Mouse (Mus musculus): ENCODE results near the gene Myo9a. TPM values are rescaled to one million over a fixed set of nuclear protein-coding genes. Genes with fewer than 3 reads are reported as not detected.
"Not testable (repeated sequence)": the region's sequence is repeated elsewhere in the genome, so short reads cannot be mapped to it uniquely, and the experiment has no call there.

Myo9a gene
- polyA plus RNA-seq, 1 experiment from 2014 or later: 14.1 TPM

DNA sequence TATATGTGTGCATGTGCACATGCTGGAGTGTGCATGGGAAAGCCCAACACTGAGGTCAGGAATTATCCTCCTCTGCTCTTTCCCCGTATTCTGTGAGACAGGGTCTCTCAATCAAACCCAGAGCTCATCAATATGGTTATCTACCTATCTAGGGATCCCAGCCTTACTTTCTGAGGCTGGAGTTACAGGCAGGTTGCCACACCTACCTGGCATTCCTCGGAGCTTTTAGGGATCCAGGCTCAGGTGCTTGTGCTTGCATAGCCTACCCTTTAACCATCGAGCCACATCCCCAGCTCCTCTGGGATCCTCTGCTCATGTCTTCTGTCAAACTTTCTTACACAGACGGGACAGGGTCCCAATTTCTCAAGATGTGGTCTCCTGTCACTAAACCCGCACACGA is 205.8 kb downstream of the Myo9a start:
- 37% methylated on average over 6 of the region's 6 CpGs for WGBS
- ATAC-seq (ENCODE audit: insufficient number of reproducible peaks, low FRiP score, low TSS enrichment, low read depth): no peak
- Histone ChIP-seq H3K9ac (ENCODE audit: low read length) (no peak overlapping the region), H3K4me3 (ENCODE audit: low read depth, low read length) (no peak overlapping the region), H3K27me3 (ENCODE audit: control insufficient read depth, insufficient read depth, low read length) (no peaks in the 10 kb centered on the region), H3K9me3 (ENCODE audit: control insufficient read depth, low read length) (no peaks in the 10 kb centered on the region), H3K4me1 (ENCODE audit: control insufficient read depth, insufficient read depth, low read length) (no peaks in the 10 kb centered on the region), H3K36me3 (ENCODE audit: control insufficient read depth, insufficient read depth, low read length) (no peaks in the 10 kb centered on the region), H3K4me2 (ENCODE audit: low read depth, severe bottlenecking) (no peak overlapping the region), H3K27ac (replicated peaks; ENCODE audit: low read depth, low read length) (no peak overlapping the region)
- no peak for DNase-seq (ENCODE audit: low spot score)

DNA sequence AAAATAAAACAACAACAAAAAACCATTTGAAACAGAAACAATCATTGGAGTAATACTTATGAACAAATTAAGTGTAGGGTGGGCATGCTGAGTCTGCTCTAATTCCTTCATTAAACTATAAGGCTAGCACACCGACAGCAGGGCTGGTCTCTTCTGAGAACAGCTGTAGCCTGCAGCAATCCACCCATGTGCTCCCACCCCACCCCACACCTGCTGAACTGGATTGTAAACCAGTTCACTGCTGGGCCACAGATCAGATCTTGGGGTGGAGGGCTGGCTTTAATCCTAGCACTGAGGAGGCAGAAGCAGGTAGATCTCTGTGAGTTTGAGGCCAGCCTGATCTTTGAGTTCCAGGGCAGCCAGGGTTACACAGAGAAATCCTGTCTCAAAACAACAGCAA is 207.4 kb downstream of the Myo9a start:
- not testable (repeated sequence) for H3K4me1 ChIP-seq (ENCODE audit: control insufficient read depth, insufficient read depth, low read length); H3K27me3 ChIP-seq (ENCODE audit: control insufficient read depth, insufficient read depth, low read length)
- WGBS: 30% methylated on average over 1 of the region's 1 CpGs

DNA sequence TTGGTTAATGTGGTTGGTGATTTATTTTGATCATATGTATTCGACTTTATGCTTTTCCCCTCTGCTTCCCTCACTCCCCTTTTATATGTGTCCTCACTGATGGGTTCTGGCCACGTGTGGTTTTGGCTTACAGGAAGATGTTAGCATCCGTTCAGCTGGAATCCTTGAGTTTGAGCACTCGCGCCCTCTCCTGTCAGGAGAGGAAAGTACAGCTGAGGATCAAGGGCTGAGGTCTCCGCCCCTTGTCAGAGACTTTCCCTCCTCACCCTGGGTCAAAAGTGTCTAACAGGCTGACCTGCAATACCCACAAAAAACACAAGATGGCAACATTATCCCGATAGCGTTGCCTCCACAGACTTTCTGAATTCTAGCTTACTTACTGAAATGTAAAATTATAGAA is 208.6 kb downstream of the Myo9a start:
- H3K27me3 ChIP-seq (ENCODE audit: control insufficient read depth, insufficient read depth, low read length): no peaks in the 10 kb centered on the region
- H3K9ac ChIP-seq (ENCODE audit: low read length): no peak overlapping the region
- 2% methylated on average over 8 of the region's 8 CpGs for WGBS
- no peaks in the 10 kb centered on the region for H3K9me3 ChIP-seq (ENCODE audit: control insufficient read depth, low read length)
- peaks cover under 1% of the 10 kb centered on the region for H3K4me1 ChIP-seq (ENCODE audit: control insufficient read depth, insufficient read depth, low read length)
- H3K36me3 ChIP-seq (ENCODE audit: control insufficient read depth, insufficient read depth, low read length): no peaks in the 10 kb centered on the region
- ATAC-seq (ENCODE audit: insufficient number of reproducible peaks, low FRiP score, low TSS enrichment, low read depth): peak; percentile 57
- H3K27ac ChIP-seq (replicated peaks; ENCODE audit: low read depth, low read length): no peak overlapping the region
- no peak overlapping the region for H3K4me2 ChIP-seq (ENCODE audit: low read depth, severe bottlenecking)
- no peak overlapping the region for H3K4me3 ChIP-seq (ENCODE audit: low read depth, low read length)
- DNase-seq (ENCODE audit: low spot score): peak; percentile 97

More for the DNA sequence above, 207.4 kb downstream of the Myo9a start:
- not testable (repeated sequence) for H3K36me3 ChIP-seq (ENCODE audit: control insufficient read depth, insufficient read depth, low read length); ATAC-seq (ENCODE audit: insufficient number of reproducible peaks, low FRiP score, low TSS enrichment, low read depth); H3K27ac ChIP-seq (replicated peaks; ENCODE audit: low read depth, low read length); H3K4me3 ChIP-seq (ENCODE audit: low read depth, low read length); H3K9ac ChIP-seq (ENCODE audit: low read length); H3K9me3 ChIP-seq (ENCODE audit: control insufficient read depth, low read length); H3K4me2 ChIP-seq (ENCODE audit: low read depth, severe bottlenecking); DNase-seq (ENCODE audit: low spot score)

DNA sequence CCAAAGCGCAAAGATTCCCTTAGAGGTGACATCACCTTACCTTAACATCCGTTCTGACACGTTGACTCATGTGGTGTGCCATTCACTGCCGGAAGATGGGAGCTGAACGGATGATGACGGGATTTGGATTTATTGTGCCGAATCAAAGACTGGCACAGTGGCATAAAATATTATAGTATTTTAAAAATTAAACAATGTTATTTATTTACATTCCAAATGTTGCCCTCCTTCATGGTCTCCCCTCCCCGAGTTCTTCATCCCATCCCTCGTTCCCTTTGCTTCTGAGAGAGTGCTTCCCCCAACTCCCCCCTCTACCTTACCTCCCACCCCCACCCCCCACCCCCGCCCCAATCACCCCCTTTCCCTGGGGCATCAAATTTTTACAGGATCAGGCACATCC is 209.9 kb downstream of the Myo9a start, which contains the start of gene Nr2e3:
Gene Nr2e3, minus strand, starts transcription at position 101 of the 400 bp plus-strand sequence.
- Histone ChIP-seq H3K27ac (replicated peaks; ENCODE audit: low read depth, low read length) (no peak within 1 kb of the TSS), H3K27me3 (ENCODE audit: control insufficient read depth, insufficient read depth, low read length) (no peaks in the 10 kb centered on the region), H3K4me1 (ENCODE audit: control insufficient read depth, insufficient read depth, low read length) (peaks cover 5% of the 10 kb centered on the region), H3K4me2 (ENCODE audit: low read depth, severe bottlenecking) (no peak within 1 kb of the TSS), H3K9me3 (ENCODE audit: control insufficient read depth, low read length) (no peaks in the 10 kb centered on the region), H3K9ac (ENCODE audit: low read length) (no peak within 1 kb of the TSS), H3K36me3 (ENCODE audit: control insufficient read depth, insufficient read depth, low read length) (no peaks in the 10 kb centered on the region), H3K4me3 (ENCODE audit: low read depth, low read length) (no peak within 1 kb of the TSS)
- no peak for ATAC-seq (ENCODE audit: insufficient number of reproducible peaks, low FRiP score, low TSS enrichment, low read depth)
- no peak for DNase-seq (ENCODE audit: low spot score)
- WGBS: 87% methylated on average over 10 of the region's 10 CpGs

DNA sequence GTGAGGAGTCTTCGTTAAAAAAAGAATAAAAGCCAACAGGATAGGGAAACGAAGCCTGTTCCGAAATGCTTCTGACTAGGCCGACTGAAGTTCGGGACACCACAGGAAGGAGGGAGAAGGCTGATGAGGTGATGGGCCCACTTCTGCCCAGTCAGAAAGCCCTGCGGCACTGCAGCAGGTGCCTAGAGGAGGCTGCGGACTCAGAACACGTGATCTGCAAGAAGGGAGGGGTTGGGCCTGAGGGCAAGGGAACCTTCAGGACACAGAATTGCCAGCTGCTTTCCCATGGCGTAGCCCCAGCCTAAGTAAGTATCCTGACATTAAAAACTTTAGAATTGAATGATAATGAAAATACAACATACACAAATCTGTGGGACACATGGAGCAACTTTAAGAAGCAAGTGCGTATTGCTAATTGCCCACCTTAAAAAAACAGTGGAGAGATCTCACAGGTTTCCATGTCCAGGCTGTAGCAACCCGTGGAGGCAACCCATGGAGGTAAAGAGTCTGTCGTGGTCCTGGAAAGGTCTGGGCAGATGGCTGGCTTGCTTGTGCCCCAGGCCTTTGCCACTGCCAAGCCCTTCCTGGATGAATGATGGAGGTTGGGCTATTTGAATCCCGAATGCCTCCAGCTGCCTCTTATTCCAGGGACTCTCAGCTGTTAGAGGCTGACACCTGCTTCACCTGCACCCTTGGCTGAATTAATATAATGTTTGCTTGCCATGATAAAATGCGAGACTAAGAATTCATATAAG is 210.7 kb downstream of the Myo9a start:
- no peak overlapping the region for H3K4me2 ChIP-seq (ENCODE audit: low read depth, severe bottlenecking)
- H3K27ac ChIP-seq (replicated peaks; ENCODE audit: low read depth, low read length): no peak overlapping the region
- no peak overlapping the region for H3K9ac ChIP-seq (ENCODE audit: low read length)
- H3K36me3 ChIP-seq (ENCODE audit: control insufficient read depth, insufficient read depth, low read length): no peaks in the 10 kb centered on the region
- no peak overlapping the region for H3K4me3 ChIP-seq (ENCODE audit: low read depth, low read length)
- H3K9me3 ChIP-seq (ENCODE audit: control insufficient read depth, low read length): no peaks in the 10 kb centered on the region
- H3K27me3 ChIP-seq (ENCODE audit: control insufficient read depth, insufficient read depth, low read length): no peaks in the 10 kb centered on the region
- ATAC-seq (ENCODE audit: insufficient number of reproducible peaks, low FRiP score, low TSS enrichment, low read depth): no peak
- peaks cover 5% of the 10 kb centered on the region for H3K4me1 ChIP-seq (ENCODE audit: control insufficient read depth, insufficient read depth, low read length)
- WGBS: 56% methylated on average over 14 of the region's 14 CpGs
- DNase-seq (ENCODE audit: low spot score): no peak

DNA sequence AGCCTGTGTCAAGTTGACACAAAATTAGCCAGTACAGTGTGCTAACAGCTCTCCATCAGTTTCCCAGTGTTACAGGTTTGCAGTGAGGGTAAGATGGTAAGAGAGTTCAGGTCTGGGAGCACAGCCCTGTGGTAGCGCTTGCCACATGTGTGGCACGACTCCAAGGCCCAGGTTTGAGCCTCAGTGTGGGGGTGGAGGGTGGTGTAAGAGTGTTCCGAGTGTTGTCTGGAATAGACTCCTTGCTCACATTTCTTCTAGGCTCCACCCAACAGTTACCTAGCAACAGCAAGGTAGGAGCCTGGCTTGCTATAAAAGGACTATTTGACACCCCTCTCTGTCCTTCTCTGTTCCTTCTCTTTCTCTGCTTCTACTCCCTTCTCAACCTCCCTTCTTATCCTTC is 213.7 kb downstream of the Myo9a start:
- no peak overlapping the region for H3K4me3 ChIP-seq (ENCODE audit: low read depth, low read length)
- DNase-seq (ENCODE audit: low spot score) (no peak), ATAC-seq (ENCODE audit: insufficient number of reproducible peaks, low FRiP score, low TSS enrichment, low read depth) (peak; percentile 54; the same call in 1 of the 2 replicates)
- no peaks in the 10 kb centered on the region for H3K9me3 ChIP-seq (ENCODE audit: control insufficient read depth, low read length)
- H3K27me3 ChIP-seq (ENCODE audit: control insufficient read depth, insufficient read depth, low read length): no peaks in the 10 kb centered on the region
- no peak overlapping the region for H3K27ac ChIP-seq (replicated peaks; ENCODE audit: low read depth, low read length)
- peaks cover 5% of the 10 kb centered on the region for H3K4me1 ChIP-seq (ENCODE audit: control insufficient read depth, insufficient read depth, low read length)
- WGBS: 44% methylated on average over 3 of the region's 3 CpGs
- H3K9ac ChIP-seq (ENCODE audit: low read length): no peak overlapping the region
- H3K4me2 ChIP-seq (ENCODE audit: low read depth, severe bottlenecking): no peak overlapping the region
- no peaks in the 10 kb centered on the region for H3K36me3 ChIP-seq (ENCODE audit: control insufficient read depth, insufficient read depth, low read length)

DNA sequence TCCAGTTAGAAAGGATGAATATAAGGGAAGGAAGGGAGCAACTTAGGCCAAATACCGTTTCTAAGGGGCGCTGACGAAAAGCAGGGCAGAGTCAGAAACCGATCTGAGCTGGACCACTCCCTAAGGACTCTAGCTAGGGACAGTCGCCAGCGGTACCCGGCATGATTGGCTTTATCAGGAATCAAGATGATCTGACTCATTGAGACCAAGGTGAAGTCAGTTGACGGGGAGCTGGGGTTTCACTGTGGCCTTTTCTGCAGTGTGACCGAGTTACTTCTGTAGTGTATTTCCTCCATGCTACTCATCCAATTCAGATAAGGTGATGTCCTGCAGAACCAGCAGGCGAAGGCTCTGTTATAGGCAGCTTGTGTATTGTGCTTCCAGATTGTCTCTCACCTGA is 214.3 kb downstream of the Myo9a start:
- DNase-seq (ENCODE audit: low spot score) (no peak), ATAC-seq (ENCODE audit: insufficient number of reproducible peaks, low FRiP score, low TSS enrichment, low read depth) (no peak)
- no peaks in the 10 kb centered on the region for H3K36me3 ChIP-seq (ENCODE audit: control insufficient read depth, insufficient read depth, low read length)

DNA sequence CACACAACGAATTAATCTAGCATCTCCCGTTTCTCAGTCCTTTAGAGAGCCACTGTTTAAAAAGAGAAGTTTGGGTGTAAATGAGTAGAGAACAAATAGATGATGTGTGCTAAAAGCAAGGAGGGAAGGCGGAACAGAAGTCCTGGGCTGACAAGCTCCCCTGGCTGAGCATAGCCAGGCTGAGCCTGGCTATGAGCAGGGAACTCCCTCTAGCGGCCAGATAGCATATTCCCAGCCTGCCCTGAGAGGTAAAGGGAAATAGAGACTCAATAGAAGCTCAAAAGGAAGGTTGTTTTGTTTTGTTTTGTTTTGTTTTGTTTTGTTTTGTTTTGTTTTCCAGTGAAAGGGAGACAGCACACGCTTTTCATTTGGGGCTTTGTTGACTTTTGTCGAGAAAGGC is 218.7 kb downstream of the Myo9a start:
- WGBS: 34% methylated on average over 6 of the region's 6 CpGs
- Histone ChIP-seq H3K9ac (ENCODE audit: low read length) (no peak overlapping the region), H3K27ac (replicated peaks; ENCODE audit: low read depth, low read length) (no peak overlapping the region), H3K36me3 (ENCODE audit: control insufficient read depth, insufficient read depth, low read length) (no peaks in the 10 kb centered on the region), H3K9me3 (ENCODE audit: control insufficient read depth, low read length) (no peaks in the 10 kb centered on the region), H3K27me3 (ENCODE audit: control insufficient read depth, insufficient read depth, low read length) (no peaks in the 10 kb centered on the region), H3K4me3 (ENCODE audit: low read depth, low read length) (no peak overlapping the region), H3K4me2 (ENCODE audit: low read depth, severe bottlenecking) (no peak overlapping the region), H3K4me1 (ENCODE audit: control insufficient read depth, insufficient read depth, low read length) (peaks cover 3% of the 10 kb centered on the region)
- DNase-seq (ENCODE audit: low spot score) (peak; percentile 74), ATAC-seq (ENCODE audit: insufficient number of reproducible peaks, low FRiP score, low TSS enrichment, low read depth) (no peak)

More for the DNA sequence above, 214.3 kb downstream of the Myo9a start:
- Histone ChIP-seq H3K4me1 (ENCODE audit: control insufficient read depth, insufficient read depth, low read length) (peaks cover 5% of the 10 kb centered on the region), H3K4me3 (ENCODE audit: low read depth, low read length) (no peak overlapping the region), H3K9me3 (ENCODE audit: control insufficient read depth, low read length) (no peaks in the 10 kb centered on the region), H3K9ac (ENCODE audit: low read length) (no peak overlapping the region), H3K27ac (replicated peaks; ENCODE audit: low read depth, low read length) (no peak overlapping the region), H3K27me3 (ENCODE audit: control insufficient read depth, insufficient read depth, low read length) (no peaks in the 10 kb centered on the region), H3K4me2 (ENCODE audit: low read depth, severe bottlenecking) (no peak overlapping the region)
- 81% methylated on average over 10 of the region's 10 CpGs for WGBS

DNA sequence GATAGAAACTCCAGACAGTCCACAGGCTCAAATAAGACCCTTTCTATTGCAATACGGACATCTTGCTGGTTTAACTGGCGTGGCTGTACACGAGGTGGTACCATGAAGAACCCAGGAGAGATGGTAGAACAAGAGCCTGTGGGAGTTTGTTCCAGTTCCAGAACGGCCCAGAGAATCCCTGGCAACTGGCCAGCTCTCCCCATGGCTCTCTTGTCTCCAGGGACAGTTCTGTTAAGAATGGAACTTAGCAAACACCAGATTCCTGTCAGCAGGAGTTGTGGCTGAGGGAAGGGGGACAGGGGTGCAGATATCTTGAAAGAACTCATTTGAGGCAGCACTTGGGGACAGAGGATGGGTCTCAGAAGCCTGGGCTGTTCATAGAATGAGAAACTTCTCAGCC is 220.6 kb downstream of the Myo9a start:
- Histone ChIP-seq H3K4me2 (ENCODE audit: low read depth, severe bottlenecking) (no peak overlapping the region), H3K4me1 (ENCODE audit: control insufficient read depth, insufficient read depth, low read length) (no peaks in the 10 kb centered on the region), H3K9me3 (ENCODE audit: control insufficient read depth, low read length) (no peaks in the 10 kb centered on the region), H3K36me3 (ENCODE audit: control insufficient read depth, insufficient read depth, low read length) (no peaks in the 10 kb centered on the region), H3K4me3 (ENCODE audit: low read depth, low read length) (no peak overlapping the region), H3K27me3 (ENCODE audit: control insufficient read depth, insufficient read depth, low read length) (no peaks in the 10 kb centered on the region), H3K27ac (replicated peaks; ENCODE audit: low read depth, low read length) (no peak overlapping the region), H3K9ac (ENCODE audit: low read length) (no peak overlapping the region)
- ATAC-seq (ENCODE audit: insufficient number of reproducible peaks, low FRiP score, low TSS enrichment, low read depth) (no peak), DNase-seq (ENCODE audit: low spot score) (no peak)
- WGBS: 73% methylated on average over 4 of the region's 4 CpGs

Data from limb, embryonic 11.5 days (tissue).